Mouse (Mus musculus): ENCODE results near the gene Smoc2. TPM values are rescaled to one million over a fixed set of nuclear protein-coding genes. Genes with fewer than 3 reads are reported as not detected.

Gene Smoc2
- polyA plus RNA-seq, 1 experiment from 2014 or later: 132 TPM

DNA sequence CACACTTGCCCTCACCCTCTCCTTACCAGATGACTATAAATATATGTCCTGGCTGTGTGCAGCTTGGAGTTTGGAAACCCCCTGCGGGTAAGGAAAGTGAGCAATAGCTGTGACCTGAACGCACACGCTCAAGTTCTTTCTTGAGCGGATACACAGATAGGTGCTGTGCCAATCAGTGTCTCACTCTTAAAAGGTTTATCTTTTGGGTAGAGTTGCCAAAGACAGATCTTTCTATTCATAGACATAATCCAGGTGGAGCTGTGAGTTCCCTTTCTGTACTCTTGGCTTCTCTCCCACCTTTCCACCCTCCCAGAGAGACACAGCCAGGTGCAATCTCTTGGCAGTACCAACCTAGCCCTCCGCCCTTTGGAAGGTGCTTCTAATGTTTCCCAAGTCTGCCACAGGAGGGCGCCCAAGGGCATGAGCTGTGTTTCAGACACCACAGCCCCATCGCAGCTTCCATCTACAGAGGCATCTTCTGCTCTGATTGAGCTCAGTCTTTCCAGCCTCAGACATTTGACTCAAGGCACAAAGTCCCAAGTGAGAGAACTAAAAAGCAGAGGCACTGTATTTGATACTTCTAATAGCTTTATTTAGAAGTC is 8.8 kb downstream of the Smoc2 start:
- Histone ChIP-seq H3K36me3 (no peaks in the 10 kb centered on the region), H3K9me3 (no peaks in the 10 kb centered on the region), H3K4me1 (replicated peaks) (peaks cover 7% of the 10 kb centered on the region; the same call in 1 of the 2 replicates), H3K4me2 (replicated peaks) (no peak overlapping the region), H3K27me3 (replicated peaks) (no peaks in the 10 kb centered on the region), H3K9ac (no peak overlapping the region), H3K4me3 (replicated peaks) (no peak overlapping the region), H3K27ac (no peak overlapping the region)
- WGBS: 47% methylated on average over 7 of the region's 7 CpGs
- ATAC-seq: peak; percentile 84

DNA sequence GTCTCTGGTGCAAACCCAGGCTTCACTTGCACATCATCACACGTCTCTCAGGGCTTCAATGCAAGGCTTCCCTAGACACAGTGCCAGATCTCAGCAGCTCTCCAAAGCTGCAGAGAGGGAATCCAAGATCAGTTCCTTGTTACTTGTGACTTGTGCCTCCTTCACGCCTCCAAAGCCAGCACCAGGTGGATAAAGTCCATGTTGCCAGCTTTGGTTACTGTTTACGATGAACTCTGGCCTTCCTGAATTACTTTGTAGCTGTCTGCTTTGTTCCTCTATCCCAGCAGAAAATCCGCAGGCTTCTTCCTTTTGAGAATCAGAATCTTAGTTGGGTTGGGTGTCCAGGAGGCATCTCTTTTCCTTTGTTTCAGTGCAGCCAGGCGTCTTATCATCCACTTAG is 14.3 kb downstream of the Smoc2 start:
- H3K9me3 ChIP-seq: no peaks in the 10 kb centered on the region
- H3K4me2 ChIP-seq (replicated peaks): no peak overlapping the region
- 46% methylated on average over 5 of the region's 5 CpGs for WGBS
- H3K36me3 ChIP-seq: no peaks in the 10 kb centered on the region
- no peaks in the 10 kb centered on the region for H3K4me1 ChIP-seq (replicated peaks)
- ATAC-seq: 0 out of 2 replicates have a peak, but pooled peaks have one; percentile 49
- H3K27me3 ChIP-seq (replicated peaks): no peaks in the 10 kb centered on the region
- H3K27ac ChIP-seq: no peak overlapping the region
- H3K4me3 ChIP-seq (replicated peaks): no peak overlapping the region
- no peak overlapping the region for H3K9ac ChIP-seq

DNA sequence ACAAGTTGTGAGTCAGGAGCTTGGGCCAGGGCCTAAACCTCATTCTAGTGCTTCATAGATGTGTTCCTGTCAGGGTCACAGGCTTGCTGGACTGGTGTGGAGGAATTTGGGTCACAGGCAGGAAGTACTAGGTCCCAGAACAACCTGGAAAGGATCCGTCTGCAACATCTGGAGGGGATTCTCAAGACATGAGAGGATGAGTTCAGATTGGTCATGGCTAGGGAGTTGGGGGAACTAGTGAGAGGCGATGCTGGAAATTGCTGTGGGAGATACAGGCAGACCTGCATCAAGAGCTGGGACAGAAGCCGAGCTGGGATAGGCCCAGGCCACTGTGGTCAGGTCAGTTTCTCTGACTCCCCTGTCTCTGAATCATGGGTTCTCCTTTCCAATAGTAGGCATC is 15.8 kb downstream of the Smoc2 start:
- ATAC-seq: no peak

GRCm38 (mm10) chr17:14300361-14300760 is 21.1 kb downstream of the Smoc2 start:
- no peak overlapping the region for H3K9ac ChIP-seq
- no peak for ATAC-seq
- no peak overlapping the region for H3K27ac ChIP-seq
- no peak overlapping the region for H3K4me3 ChIP-seq (replicated peaks)
- WGBS: 87% methylated on average over 5 of the region's 5 CpGs
- H3K4me2 ChIP-seq (replicated peaks): no peak overlapping the region
- H3K9me3 ChIP-seq: no peaks in the 10 kb centered on the region
- no peaks in the 10 kb centered on the region for H3K36me3 ChIP-seq
- no peaks in the 10 kb centered on the region for H3K27me3 ChIP-seq (replicated peaks)
- no peaks in the 10 kb centered on the region for H3K4me1 ChIP-seq (replicated peaks)

More for the DNA sequence above, 15.8 kb downstream of the Smoc2 start:
- Histone ChIP-seq H3K27me3 (replicated peaks) (no peaks in the 10 kb centered on the region), H3K4me2 (replicated peaks) (no peak overlapping the region), H3K36me3 (no peaks in the 10 kb centered on the region), H3K27ac (no peak overlapping the region), H3K9me3 (no peaks in the 10 kb centered on the region), H3K9ac (no peak overlapping the region), H3K4me1 (replicated peaks) (no peaks in the 10 kb centered on the region), H3K4me3 (replicated peaks) (no peak overlapping the region)
- WGBS: 89% methylated on average over 3 of the region's 3 CpGs

DNA sequence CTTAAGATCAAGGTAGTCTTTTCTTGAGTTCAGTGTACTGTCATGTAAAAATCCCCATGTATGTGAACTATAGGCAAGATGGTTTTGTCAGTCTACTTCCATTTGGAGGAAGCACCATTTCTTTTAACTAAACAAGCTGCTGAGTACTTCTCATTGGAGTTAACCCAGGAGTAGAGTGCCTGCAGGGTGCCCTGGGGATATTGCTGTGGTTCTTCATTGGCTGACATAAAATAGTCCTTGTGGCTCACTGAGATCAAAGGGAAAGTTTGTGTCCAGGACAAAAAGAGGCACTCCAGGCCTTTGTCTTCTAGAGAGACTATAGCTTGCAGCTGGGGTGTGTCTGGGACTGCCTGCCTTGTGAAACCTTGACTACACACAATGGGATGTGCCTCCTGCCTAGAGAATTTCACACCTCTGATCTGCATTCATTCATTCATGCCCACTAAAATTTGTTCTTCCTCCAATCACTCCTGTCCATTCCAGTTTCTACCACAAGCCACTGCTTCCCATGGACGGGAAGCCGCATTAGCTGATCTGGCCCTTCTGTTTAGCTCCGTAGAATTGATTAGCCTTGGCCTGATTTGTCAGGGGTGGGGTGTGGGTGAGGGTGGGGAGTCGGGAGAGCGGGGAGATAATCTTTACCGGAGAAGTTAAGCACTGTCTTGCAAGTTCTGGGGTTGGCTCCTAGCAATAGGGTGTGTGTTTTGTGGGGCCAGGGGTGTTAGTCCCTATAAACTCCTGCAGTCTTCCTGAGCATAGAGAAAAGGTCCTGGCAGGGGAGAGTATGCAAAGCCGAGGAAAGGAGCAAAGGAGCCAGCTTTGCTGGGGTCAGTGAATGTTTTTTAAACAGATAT is 22.4 kb downstream of the Smoc2 start:
- no peak for ATAC-seq
- Histone ChIP-seq H3K4me2 (replicated peaks) (no peak overlapping the region), H3K4me3 (replicated peaks) (no peak overlapping the region), H3K9me3 (no peaks in the 10 kb centered on the region), H3K4me1 (replicated peaks) (no peaks in the 10 kb centered on the region), H3K36me3 (no peaks in the 10 kb centered on the region), H3K9ac (no peak overlapping the region), H3K27me3 (replicated peaks) (no peaks in the 10 kb centered on the region), H3K27ac (no peak overlapping the region)
- WGBS: 41% methylated on average over 7 of the region's 7 CpGs

- no peak overlapping the region for H3K9ac ChIP-seq
- H3K27ac ChIP-seq: no peak overlapping the region
- WGBS: 48% methylated on average over 6 of the region's 6 CpGs
- no peaks in the 10 kb centered on the region for H3K36me3 ChIP-seq
- H3K4me2 ChIP-seq (replicated peaks): no peak overlapping the region
- H3K9me3 ChIP-seq: no peaks in the 10 kb centered on the region
- ATAC-seq: no peak
- H3K4me1 ChIP-seq (replicated peaks): no peaks in the 10 kb centered on the region
- no peaks in the 10 kb centered on the region for H3K27me3 ChIP-seq (replicated peaks)
- H3K4me3 ChIP-seq (replicated peaks): no peak overlapping the region
Observed at GRCm38 (mm10) chr17:14302356-14302755, 23.1 kb downstream of the Smoc2 start.

GRCm38 (mm10) chr17:14303722-14304121 is 24.4 kb downstream of the Smoc2 start:
- H3K4me1 ChIP-seq (replicated peaks): no peaks in the 10 kb centered on the region
- H3K4me3 ChIP-seq (replicated peaks): no peak overlapping the region
- no peak for ATAC-seq
- WGBS: 95% methylated on average over 6 of the region's 6 CpGs
- H3K9me3 ChIP-seq: no peaks in the 10 kb centered on the region
- no peaks in the 10 kb centered on the region for H3K36me3 ChIP-seq
- H3K27me3 ChIP-seq (replicated peaks): no peaks in the 10 kb centered on the region
- no peak overlapping the region for H3K27ac ChIP-seq
- no peak overlapping the region for H3K4me2 ChIP-seq (replicated peaks)
- no peak overlapping the region for H3K9ac ChIP-seq

GRCm38 (mm10) chr17:14309884-14310283 is 30.6 kb downstream of the Smoc2 start:
- 75% methylated on average over 3 of the region's 3 CpGs for WGBS
- H3K27ac ChIP-seq: no peak overlapping the region
- ATAC-seq: no peak
- 0 out of 2 replicates have a peak, but pooled peaks cover 10% of the 10 kb centered on the region for H3K4me1 ChIP-seq (replicated peaks)
- no peaks in the 10 kb centered on the region for H3K27me3 ChIP-seq (replicated peaks)
- no peaks in the 10 kb centered on the region for H3K36me3 ChIP-seq
- H3K9ac ChIP-seq: no peak overlapping the region
- no peak overlapping the region for H3K4me2 ChIP-seq (replicated peaks)
- H3K4me3 ChIP-seq (replicated peaks): no peak overlapping the region
- no peaks in the 10 kb centered on the region for H3K9me3 ChIP-seq

- Histone ChIP-seq H3K9ac (no peak overlapping the region), H3K27ac (no peak overlapping the region), H3K4me1 (replicated peaks) (0 out of 2 replicates have a peak, but pooled peaks cover 11% of the 10 kb centered on the region), H3K4me3 (replicated peaks) (no peak overlapping the region), H3K36me3 (no peaks in the 10 kb centered on the region), H3K27me3 (replicated peaks) (no peaks in the 10 kb centered on the region), H3K4me2 (replicated peaks) (no peak overlapping the region), H3K9me3 (no peaks in the 10 kb centered on the region)
- WGBS: 83% methylated on average over 6 of the region's 6 CpGs
- ATAC-seq: no peak
Observed at GRCm38 (mm10) chr17:14312440-14312839, 33.1 kb downstream of the Smoc2 start.

DNA sequence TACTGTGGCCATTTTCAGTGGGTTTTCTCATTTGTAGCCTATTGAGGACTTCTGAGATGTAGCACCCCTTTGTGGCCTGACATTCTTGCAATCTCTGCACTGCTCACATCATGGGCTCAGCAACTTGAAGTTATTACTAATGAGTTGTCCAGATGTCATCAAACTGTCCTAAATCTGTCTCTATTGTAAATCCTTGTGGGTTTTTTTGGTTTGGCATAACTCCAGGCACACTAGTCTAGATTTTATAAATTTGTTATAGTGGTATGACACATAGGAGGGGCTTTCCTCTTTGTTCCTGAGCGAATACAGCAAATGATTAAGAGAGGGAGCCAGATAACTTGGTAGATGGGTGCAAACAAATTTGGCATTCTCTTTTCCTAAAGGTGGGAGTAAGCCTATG is 35.0 kb downstream of the Smoc2 start:
- peaks cover 11% of the 10 kb centered on the region; the same call in 1 of the 2 replicates for H3K4me1 ChIP-seq (replicated peaks)
- H3K27ac ChIP-seq: no peak overlapping the region
- no peak overlapping the region for H3K4me2 ChIP-seq (replicated peaks)
- H3K36me3 ChIP-seq: no peaks in the 10 kb centered on the region
- no peak for ATAC-seq
- H3K27me3 ChIP-seq (replicated peaks): no peaks in the 10 kb centered on the region
- WGBS: 79% methylated on average over 1 of the region's 1 CpGs
- H3K4me3 ChIP-seq (replicated peaks): no peak overlapping the region
- H3K9ac ChIP-seq: no peak overlapping the region
- no peaks in the 10 kb centered on the region for H3K9me3 ChIP-seq

- no peaks in the 10 kb centered on the region for H3K36me3 ChIP-seq
- H3K4me3 ChIP-seq (replicated peaks): no peak overlapping the region
- ATAC-seq: no peak
- WGBS: 85% methylated on average over 7 of the region's 7 CpGs
- H3K4me1 ChIP-seq (replicated peaks): peaks cover 5% of the 10 kb centered on the region; the same call in 1 of the 2 replicates
- no peak overlapping the region for H3K27ac ChIP-seq
- H3K27me3 ChIP-seq (replicated peaks): no peaks in the 10 kb centered on the region
- H3K4me2 ChIP-seq (replicated peaks): no peak overlapping the region
- H3K9me3 ChIP-seq: no peaks in the 10 kb centered on the region
- H3K9ac ChIP-seq: no peak overlapping the region
Observed at GRCm38 (mm10) chr17:14316536-14316935, 37.2 kb downstream of the Smoc2 start.

DNA sequence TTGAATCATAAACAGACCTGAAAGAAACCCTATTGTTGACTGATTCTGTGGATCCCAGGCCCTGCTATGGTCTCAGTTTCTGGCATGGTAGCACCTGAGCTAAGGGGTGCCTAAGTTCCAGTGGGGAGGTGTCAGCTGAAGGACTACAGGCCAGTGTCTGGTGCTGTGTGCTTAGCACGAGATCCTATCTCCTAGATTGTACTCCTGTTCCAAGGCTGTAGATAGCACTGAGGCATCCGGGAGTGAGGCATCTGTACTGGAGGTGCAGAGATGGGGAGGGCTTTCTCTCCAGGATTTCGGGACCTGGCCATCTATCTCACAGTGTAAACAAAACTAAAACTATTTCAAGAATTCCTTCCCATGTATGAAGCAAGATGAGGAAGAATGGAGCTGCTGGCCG is 38.1 kb downstream of the Smoc2 start:
- Histone ChIP-seq H3K4me2 (replicated peaks) (no peak overlapping the region), H3K27me3 (replicated peaks) (no peaks in the 10 kb centered on the region), H3K9ac (no peak overlapping the region), H3K36me3 (no peaks in the 10 kb centered on the region), H3K4me1 (replicated peaks) (peaks cover 5% of the 10 kb centered on the region; the same call in 1 of the 2 replicates), H3K4me3 (replicated peaks) (no peak overlapping the region), H3K9me3 (no peaks in the 10 kb centered on the region), H3K27ac (no peak overlapping the region)
- 26% methylated on average over 4 of the region's 4 CpGs for WGBS
- ATAC-seq: no peak

DNA sequence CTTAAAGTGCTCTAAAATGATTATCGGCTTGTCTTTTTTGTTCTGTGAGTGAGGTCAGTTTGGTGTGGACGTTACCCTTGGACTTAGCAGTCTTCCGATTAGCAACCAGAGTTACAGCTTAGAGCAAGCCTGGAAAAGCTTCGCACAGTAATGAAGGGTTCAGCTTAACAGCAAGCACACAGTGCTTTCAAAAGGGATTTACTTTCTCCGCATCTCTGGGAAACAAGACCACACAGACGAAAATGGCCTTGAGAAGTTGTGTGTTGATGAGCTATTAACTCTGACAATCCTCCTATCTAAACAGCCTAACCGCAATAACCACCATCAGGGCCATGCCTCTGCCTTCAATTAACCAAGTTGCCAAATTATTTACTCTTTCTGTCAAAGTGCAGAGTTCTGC is 46.9 kb downstream of the Smoc2 start:
- ATAC-seq: no peak
- H3K4me2 ChIP-seq (replicated peaks): no peak overlapping the region
- H3K36me3 ChIP-seq: no peaks in the 10 kb centered on the region
- 38% methylated on average over 7 of the region's 7 CpGs for WGBS
- H3K9me3 ChIP-seq: no peaks in the 10 kb centered on the region
- H3K9ac ChIP-seq: no peak overlapping the region
- H3K27ac ChIP-seq: no peak overlapping the region
- H3K27me3 ChIP-seq (replicated peaks): no peaks in the 10 kb centered on the region
- H3K4me3 ChIP-seq (replicated peaks): no peak overlapping the region
- no peaks in the 10 kb centered on the region for H3K4me1 ChIP-seq (replicated peaks)
